Mouse (Mus musculus) monocyte, adult 5-6 weeks (primary cell): ENCODE measurements around the gene Mrps11. TPM values are rescaled to one million over a fixed set of nuclear protein-coding genes. Genes with fewer than 3 reads are reported as not detected.
A peak's percentile ranks its signal among the peaks of the same experiment; 100 is the strongest.

Experiments used
- ATAC-seq: fragments of 153-309, 156-312 bp; replicated peaks from 2 replicates; pipeline ENCODE4 v1.8.0; 2017; ENCODE audit warnings: mild to moderate bottlenecking; ENCODE audit not compliant: low TSS enrichment, insufficient number of reproducible peaks, severe bottlenecking, poor library complexity, low FRiP score
- total RNA-seq: library from RNA; stranded (forward); fragments of 200-1000, 200-491, 200-594 nt; gene quantifications from 3 replicates; pipeline ENCODE4 v1.2.3, GENCODE M21; 2017

Gene Mrps11
- total RNA-seq, 1 experiment from 2014 or later, result 15.8 TPM

DNA sequence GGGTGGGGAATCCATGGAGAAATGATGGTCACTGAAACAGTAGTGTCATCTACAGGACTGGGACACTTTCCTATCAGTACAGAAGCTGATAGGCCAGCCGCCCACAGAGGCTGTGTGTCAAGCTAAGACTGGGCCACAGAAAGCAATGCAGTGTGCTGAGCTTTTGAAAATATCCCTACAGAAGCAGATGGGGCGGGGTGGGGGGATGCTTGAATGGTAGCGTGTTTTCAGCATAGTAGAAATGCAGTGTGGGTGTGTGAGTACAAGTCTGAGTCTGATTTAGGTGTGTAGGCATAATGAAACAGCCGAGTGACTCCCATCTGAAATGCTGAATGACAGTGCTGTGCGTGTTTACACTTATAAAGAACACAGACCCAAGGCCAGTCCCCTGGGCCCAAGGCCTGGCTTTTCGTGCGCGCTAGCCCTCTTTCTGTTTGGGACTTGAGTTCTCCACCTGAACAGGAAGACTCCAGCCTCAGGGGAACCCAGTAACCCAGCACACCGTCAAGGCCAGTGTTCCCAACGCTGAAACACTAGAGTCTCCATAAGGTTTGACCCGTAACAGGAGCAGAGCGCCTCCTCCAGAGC lies 5.0 kb downstream of the Mrps11 start:
- ATAC-seq, result no peak

GRCm38 (mm10) chr7:78791359-78792222 lies 8.7 kb downstream of the Mrps11 start:
- ATAC-seq, result peak; percentile 66

DNA sequence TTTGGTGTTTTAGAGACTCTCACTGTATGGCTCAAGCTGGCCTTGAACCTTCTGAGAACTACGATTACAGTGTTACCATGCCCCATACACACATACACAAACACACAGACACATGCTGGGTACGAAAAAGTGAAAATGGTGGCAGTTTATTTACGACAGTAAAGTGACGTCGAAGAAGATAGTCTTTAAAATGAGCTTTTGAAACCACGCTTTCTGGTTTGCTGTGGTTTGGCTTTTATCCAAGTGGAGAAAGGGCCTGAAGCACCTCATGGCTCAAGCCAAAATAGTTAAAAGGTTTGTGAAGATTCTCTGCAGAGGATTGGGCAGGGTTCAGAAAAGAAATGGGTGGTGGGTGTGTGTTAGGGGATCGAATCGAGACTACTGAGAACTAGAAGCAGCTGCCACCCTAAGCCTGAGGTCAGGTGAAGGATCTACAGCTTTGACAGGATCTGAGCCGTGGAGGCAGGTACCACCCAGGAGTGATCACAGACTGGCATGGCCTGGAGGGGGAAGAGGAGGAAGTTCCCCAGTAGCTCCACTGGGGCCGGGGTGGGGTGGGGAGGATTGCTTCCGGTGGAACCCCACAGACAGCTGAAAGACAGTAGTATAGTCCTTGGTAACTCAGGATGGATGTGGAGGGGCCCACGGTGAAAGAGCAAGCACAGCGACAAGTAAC lies 11.1 kb downstream of the Mrps11 start:
- no peak for ATAC-seq

DNA sequence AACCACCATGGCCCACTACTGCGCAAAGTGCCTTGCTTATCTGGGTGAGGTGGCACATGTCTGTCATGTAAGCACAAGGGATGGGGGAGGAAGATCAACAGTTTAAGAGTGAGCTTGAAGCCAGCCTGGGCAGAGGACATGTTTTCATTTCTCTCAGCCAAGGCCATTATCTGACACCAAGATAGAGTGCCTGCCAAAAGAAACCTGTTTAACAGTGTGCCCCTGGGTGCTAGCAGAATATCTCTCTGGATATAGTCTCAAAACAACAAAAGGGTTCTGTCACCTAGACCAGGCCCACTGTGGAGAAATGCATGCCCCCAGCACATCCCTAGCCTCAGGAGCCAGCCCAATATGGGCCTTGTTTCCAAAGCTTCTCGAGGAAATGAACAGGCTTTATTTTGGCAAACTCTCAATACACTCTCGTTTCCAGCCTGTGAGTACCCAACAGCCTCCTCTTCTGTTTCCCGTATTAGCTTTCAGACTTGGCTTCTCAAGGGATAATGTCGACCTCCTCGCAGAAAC lies 11.7 kb downstream of the Mrps11 start:
- ATAC-seq, result no peak

GRCm38 (mm10) chr7:78796624-78797023 lies 13.7 kb downstream of the Mrps11 start:
- no peak for ATAC-seq

- ATAC-seq, result no peak
These were observed 15.0 kb downstream of the Mrps11 start for GRCm38 (mm10) chr7:78797843-78798455.

DNA sequence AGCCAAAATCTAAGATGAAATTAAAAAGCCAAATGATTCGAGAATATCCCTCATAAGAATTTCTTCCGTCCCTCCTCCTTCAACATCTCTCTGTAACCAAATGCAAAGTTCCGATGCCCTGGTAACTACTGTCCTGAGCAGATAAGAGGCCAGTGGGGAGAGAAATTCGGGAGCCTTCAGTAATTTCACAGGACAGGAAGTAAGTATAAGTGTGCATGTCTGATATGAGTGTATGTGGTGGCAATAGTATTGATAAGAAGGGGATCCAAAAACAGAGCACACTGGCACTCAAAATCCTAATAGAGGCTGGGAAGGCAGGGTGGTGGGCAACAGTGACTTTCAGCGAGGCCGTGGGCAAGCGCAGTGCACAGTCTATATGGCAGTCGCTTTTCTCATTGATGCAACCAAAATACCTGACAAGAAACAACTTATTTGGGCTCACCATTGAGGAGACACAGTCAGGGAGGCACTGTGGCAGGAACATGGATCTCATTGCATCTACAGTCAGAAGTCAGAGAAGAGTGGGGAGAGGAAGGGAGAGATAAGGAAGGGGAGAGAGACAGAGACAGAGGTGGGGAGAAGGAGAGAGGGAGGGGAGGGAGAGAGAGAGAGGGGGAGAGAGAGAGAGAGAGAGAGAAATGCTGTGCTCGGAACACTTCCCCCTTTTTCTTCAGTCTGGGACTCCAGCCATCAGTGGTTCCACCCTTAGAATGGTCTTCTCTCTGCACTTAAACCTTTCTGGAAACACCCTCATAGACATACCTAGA lies 17.0 kb downstream of the Mrps11 start:
- ATAC-seq, result no peak

DNA sequence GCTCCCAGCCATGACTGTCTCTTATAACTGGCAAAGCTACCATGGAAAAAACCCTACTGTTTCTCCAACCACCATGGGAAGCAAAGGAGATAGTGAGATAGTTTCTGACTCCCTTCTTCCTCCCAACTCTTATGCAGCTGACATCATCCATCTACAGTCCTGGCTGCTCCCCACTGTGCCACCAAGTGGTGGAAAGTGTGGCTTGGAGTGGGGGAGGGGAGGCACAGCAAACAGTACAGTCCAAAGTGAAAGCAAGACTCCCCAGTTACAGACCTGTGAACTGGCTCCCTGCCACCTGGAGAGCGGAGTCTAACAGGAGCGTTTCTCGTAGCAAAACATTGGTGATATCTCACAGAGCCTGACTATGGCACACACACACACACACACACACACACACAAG lies 20.9 kb downstream of the Mrps11 start:
- ATAC-seq, result no peak

- no peak for ATAC-seq
These were observed 24.3 kb downstream of the Mrps11 start for GRCm38 (mm10) chr7:78807192-78807591.

- no peak for ATAC-seq
These were observed 30.9 kb downstream of the Mrps11 start for GRCm38 (mm10) chr7:78813791-78814190.

- no peak for ATAC-seq
These were observed 31.8 kb downstream of the Mrps11 start for GRCm38 (mm10) chr7:78814766-78815165.

DNA sequence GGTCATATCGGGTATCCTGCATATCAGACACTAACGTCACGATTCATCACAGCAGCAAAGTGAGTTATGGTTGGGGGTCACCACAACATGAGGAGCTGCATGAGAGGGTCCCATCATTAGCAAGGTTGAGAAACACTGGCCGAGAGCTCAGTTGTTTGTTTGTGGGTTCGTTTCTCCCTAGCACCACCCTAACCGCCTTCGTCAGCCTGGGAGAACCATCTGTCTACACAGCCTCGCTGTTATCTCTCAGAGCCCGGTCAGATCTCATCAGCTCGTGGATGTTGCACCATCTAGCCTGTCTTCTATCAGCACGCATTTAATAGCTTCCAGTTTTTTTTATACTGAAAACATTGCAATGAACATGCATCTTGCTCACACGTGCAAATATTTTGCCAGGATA lies 35.4 kb downstream of the Mrps11 start:
- ATAC-seq, result no peak

- ATAC-seq, result no peak
These were observed 43.9 kb downstream of the Mrps11 start for GRCm38 (mm10) chr7:78826682-78827385.

DNA sequence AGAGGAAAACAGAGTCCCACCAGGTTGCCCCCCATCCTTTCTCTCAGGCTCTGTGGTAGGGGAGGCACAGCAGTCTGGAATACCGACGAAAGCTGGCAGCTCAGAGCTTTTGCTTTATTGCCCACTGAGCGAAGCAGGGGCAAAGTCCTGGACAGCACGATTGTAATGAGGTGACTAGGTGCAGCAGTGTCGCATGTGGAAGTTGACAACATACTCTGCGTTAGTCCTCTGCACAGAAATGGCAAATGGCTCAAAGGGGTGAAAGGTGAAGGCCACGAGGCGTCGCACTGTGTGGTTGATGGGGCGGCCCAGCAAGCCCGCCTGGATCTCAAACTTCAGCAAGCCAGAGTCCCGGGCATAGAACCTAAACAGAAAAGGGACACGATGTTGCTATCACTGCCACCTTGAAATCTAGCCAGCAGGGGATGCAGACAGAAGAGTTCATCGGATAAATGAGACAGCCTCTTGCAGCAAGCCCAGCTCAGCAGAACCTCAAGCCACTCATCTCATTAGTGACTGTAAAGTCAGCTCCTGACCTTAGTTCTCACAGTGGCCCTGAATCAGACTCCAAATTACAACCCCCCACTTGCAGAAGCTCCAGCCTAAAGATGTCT lies 44.9 kb downstream of the Mrps11 start:
- ATAC-seq, result no peak

GRCm38 (mm10) chr7:78835656-78836055 lies 52.7 kb downstream of the Mrps11 start:
- no peak for ATAC-seq

GRCm38 (mm10) chr7:78837250-78837649 lies 54.3 kb downstream of the Mrps11 start:
- ATAC-seq, result no peak

- ATAC-seq, result no peak
These were observed 58.7 kb downstream of the Mrps11 start for GRCm38 (mm10) chr7:78841601-78842000.
